Mouse (Mus musculus) thymus, postnatal 10 days (tissue): ENCODE results near the gene Lmbr1.

Experiments used
- DNase-seq, 2 experiments: peaks; one replicate each; pipeline ENCODE4 v3.0.0; 2021; ENCODE audit warnings: low spot score in 2 of 2

Gene Lmbr1

DNA sequence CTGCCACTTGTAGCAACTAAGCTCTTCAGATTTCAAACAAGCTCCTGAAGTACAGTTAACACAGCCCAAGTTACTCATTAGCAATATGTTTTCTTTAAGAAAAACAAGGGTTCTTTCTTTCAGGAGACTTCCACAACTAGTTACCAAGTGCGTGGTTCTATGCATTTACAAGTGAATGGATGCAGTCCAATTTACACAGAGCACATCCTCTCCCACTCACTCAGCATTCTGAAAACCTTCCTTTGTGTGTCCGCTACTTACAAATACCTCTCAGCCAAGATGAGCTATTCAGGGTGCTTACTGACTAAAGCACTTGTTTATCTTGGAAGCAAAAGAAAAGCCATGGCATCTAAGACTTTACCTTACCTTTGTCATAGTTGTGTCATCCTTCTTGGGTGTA is 124.3 kb downstream of the Lmbr1 start:
- DNase-seq = no peak

DNA sequence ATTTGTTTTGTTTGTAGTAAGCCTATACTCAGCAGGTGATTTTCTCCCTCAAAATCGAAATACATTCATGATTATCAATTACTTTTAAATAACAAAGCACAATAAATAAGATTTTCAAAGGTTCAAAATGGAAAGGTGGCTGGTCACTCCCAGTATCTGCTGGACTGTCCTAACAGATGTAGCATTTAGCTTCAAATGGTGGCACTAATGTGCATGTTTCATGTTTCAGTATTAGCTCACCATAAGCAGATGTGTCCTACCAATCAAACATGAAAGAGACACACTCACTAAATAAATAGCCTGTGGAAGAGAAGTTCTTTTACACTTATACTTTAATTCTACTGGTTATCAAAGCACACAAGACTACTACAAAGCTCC is 126.7 kb downstream of the Lmbr1 start:
- no peak for DNase-seq

DNA sequence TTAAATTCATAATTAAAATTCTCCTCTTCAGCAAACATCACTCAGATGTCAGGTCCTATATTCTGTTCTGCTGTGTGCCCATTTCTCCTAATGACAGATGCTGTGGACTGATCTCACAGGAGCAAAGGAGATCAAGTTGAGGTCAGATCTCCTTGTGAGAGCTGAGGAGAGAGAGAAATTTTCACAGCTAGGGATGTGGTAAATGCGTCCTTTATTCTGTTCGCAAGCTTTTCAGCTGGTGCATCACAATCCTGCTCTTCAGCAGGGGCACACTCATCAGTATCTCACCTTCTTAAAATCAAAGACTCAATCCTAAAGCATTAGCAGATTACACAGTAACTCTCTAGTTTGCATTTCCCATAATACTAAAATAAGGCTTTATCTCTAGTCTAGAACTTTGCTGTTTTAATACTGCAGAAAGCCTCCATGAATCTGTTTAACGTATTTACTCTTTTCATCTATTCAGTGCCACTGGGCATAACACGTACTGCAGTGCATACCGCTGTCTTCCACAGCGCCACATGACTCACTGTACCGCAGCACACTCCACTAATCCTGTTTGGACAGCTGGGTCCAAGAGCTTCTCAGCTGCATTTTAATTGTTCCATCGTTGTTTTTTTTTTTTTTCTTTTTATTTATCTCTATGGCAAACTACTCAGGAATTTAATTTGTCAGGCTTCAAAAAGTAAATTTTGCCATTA is 127.2 kb downstream of the Lmbr1 start:
- DNase-seq = no peak

DNA sequence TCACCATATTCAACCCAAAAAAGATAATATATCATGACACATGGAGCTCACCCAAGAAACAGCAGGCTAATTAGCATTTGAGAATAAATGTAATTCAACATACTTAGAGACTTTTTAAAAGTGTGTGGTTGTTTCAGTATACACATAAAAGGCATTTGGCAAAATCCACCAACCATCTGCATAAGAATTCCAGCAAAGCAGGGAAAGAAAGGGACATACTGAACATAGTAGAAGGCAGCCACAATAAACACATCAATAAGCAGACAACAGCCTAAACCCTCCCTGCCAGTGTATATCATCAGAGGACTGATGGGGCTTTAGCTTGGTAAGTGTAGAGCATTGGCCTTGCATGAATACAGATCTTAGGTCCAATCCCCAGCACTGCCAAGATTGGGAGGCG is 133.4 kb downstream of the Lmbr1 start:
- DNase-seq = no peak

DNA sequence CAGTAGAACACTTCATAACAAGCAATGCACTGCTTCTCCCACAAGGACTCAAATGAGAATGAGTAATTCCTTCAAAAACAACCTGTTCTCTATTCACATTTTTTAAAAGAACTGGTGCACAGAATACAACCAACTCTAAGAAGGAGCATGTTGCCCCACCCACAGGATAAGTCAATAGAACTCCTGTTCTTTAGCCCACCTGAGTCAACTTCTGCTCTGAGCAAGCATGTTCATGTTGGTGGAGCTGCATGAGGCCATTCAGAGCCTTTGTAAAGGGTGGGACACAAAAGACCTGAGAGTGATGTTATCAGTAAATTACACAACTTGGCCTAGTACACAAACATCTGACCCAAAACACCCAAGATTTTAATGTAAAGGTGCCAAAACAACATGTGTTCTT is 139.8 kb downstream of the Lmbr1 start:
- DNase-seq = no peak

DNA sequence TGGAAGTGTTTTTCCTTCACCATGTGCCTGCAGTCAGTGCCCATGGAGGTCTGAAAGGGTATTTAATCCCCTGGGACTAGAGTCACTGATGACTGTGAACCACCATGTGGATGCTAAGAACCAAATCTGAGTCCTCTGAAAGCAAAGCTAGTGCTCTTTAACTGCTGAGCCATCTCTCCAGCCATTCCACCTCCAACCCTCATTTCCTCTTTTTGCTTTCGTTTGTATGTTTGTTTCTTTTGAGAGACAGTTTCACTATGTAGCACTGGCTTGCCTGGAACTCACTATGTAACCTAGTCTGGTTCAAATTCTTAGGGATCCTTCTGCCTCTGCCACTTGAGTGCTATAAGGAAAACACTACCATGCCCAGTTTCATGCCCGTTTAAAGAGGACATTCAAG is 147.7 kb downstream of the Lmbr1 start:
- DNase-seq = no peak

DNA sequence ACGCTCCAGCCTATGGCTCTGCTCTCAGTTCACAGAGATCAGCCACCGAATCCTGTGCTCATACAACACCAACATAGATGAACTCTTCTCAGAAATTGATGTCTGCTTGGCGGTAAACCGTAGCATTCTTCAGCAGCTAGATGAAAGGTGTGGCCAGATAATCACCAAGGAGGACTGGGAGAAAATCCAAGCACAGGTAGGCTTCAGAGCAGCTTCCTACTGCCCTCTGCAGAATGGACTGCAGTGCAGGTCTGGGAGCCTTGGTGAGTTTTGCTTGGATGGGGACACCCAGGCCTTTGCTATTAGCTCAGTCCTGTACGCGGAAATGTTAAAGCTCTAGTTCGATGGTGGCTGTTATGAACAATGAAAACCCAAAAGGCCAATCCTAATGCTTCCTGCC is 154.1 kb downstream of the Lmbr1 start:
- DNase-seq = no peak

DNA sequence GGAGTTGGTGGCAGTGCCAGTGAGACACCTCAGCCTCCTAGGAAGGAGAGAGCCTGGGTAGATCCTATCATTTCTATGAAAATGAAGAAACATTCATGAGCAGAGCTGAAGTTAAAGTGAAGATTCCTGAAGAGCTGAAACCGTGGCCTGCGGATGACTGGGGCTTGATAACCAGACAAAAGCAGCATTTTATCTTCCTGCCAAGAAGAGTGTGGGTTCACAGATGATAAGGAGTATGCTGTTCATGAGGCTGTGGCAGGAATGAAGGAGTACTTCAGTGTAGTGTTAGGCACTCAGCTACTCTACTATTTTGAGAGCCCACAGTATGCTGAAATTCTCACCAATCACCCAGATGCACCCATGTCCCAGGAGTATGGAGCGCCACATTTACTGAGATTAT is 160.2 kb downstream of the Lmbr1 start:
- no peak for DNase-seq

DNA sequence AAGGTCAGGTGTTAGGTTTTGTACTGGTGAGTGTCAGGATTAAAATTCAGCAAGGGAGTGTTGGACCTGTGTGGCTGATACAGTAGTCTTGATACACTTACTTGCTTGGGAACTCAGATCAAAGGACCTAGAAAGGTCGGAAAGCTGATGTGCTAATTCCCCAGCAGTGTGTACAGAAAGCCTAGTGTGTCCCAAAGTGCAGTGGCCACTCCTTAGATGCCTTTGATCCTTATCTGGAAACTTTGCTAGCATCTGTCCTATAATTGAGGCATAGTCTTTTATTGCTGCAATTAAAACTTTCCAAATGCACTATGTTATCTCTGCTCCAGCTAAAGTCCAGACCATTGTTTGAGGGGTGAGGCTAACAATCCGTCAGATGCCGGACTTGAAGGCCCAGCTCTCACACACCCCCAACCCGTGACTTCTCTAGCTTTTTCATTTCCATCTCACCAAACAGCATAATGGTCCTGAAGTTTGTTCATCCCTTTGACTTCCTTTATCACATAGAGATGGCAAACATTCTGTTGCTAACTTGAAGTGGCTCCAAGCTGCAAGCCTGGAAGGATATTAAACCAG is 166.1 kb downstream of the Lmbr1 start:
- no peak for DNase-seq

DNA sequence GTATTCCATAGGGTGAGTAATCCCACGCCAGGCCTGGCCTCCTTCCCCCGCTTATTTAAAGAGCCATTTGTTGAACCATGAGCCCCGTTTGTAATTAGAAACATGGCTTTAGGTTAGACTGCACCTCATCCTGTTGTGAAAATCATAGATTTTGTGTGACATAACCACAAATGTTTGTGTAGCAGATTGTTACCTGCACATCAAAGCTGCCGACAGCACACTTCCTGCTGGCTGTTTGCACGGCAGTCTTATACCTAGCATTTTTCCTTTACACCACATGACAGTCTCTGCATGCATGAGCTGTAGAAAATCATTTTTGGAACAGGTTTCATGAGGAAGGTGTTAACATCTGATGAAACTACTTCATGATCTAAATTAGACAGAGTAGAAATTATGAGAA is 172.5 kb downstream of the Lmbr1 start:
- peak in 1 of 2 experiments; percentile 11 for DNase-seq

DNA sequence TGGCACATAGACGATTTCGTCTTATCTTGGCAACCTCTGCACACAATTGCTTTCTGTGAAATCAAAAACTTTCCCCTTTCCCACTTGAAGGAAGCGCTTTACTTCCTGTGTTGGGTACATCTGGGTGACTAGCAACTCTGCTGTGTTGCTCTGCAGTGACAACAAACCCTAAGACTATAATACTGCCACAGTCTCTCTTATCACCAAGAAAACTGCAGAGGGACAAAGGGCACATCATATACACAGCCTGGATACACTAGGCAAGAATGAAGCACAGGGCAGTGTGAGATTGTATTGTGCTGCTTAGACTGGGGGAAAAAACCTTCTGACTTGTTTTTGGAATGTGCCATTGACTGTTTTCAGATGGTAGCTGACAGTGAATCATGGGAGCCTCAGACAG is 178.3 kb downstream of the Lmbr1 start:
- DNase-seq = no peak

DNA sequence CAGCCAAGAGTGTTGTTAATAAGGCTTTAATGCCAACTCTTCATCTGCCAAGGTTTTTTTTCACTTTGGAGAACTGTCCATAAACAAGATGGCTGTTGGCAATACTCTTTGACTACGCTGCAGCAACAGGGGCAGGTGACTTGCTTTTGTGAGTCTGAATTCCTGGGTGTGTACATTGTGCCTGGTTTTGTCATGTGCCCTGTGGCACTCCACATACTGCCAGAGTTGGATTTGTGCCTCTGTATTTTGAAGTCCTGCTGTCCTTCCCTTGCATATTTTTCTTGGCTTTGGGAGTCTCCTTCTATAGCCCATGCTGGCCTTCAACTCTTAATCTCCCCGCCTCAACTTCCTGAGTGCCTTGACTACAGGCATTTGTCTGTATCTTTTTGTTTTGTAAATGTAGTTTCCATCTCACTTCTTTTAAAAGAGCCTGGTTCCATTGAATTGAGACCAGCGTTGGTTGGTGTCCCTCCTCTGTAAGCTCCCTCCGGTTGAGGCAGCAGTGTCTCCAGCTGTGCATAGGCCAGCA is 179.2 kb downstream of the Lmbr1 start:
- no peak for DNase-seq

DNA sequence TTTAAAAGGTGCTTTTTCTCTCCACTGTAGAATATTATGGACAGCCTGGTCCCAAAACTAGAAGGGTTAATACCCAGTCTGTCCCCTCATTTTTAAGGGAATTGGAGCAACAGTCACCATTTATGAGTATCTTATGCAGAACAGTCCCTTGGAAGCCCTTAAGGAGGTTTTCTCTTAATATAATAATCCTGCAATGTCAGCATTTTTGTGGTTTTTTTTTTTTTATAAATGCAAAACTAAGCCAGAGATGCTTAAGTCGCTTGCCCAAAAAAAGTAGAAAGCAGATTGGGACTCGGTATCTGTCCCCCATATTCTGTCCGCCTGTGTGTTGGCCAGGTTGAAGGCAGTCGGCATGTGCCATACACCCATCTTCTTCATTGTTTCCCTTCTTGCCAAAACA is 181.0 kb downstream of the Lmbr1 start:
- no peak for DNase-seq

DNA sequence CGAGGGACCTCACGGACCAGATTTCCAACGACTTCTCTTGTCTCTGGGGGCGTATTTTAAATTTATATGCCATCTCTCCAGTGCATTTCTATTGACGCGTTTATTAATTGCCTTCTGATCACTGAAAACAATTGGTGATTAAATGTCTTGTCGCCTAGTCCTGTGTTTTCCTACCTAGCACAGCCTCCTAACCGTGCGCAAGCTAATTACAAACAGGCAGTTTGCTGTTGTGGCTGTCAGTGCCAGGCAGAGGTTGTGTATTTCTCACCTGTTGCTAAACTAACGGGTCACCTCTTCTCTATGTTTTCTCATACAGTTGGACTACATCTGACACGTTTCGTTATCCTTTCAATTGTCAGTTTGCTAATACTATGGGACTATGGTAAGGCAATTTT is 181.9 kb downstream of the Lmbr1 start:
- no peak for DNase-seq

DNA sequence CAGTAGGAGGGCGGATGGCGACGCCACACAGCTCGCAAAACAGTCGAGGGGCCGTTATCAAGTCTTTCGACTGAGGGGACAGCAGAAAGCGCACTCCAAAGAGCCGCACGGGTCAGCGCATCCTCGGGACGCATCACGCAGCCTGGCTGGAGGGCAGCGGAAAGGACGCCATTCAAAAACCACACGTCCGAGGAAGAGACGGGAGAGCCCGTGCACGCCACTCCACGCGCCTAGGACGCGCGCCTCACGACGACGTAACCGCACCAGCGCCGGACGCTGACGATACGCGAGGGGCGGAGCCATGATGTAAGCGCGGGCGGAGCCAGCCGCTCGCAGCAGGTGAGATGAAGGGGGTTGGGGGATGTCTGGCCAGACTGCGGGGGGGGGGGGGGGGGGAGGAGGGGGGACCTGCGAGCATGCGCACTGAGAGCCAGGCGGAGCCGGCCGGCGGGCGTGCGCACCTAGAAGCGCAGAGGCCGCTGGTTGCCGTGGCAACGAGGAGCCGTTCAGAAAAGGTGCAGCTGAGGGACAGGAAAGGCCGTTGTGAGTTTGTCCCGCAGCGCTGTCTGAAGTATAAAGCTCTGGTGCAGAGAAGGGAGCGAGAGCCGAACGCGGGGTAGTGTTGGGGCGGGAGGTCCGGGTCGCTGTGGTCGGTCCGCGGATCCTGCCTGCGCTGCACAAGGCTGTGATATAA is 182.5 kb downstream of the Lmbr1 start, which contains the start of gene Rnf32:
Gene Rnf32, plus strand, starts transcription at position 423 of the 694 bp plus-strand sequence.
- peak; percentile 78 to 80 for DNase-seq

DNA sequence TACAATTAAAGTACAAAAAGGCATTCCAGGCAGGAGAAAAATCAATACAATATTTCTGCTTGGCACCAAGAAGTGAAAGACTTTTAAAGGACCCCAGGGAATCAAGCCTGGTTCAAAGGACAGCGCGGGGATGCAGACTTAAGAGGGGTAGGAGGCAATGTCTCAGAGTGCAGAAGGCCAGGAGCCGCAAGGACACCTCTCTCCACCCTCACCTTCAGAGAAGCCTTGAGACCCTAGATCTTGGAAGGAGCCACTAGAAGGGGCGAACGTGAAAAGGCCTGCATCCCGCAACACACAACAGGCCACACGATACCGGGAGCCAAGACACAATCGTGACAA is 183.0 kb downstream of the Lmbr1 start:
- DNase-seq = no peak

DNA sequence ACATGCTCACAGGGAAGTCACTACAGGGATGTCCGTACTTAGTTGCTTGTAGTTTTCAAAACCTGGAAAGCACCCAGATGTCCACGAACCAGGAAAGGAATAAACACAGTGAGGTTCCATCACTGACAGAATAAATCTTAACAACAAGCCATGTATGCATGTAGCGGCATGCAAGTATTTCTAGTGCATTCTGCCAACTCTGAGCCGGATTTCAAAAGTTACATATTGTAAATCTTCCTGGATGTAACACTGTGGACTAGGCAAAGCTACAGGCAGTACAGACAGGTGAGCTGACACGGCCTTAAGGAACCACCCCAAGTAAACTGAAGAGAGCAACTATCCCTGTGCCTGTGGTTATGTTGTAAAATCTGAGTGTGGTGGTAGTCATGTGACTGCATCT is 191.4 kb downstream of the Lmbr1 start:
- DNase-seq = no peak
